Mouse (Mus musculus) central nervous system, embryonic 11.5 days (tissue): ENCODE measurements around the gene Pacsin1. TPM values are rescaled to one million over a fixed set of nuclear protein-coding genes. Genes with fewer than 3 reads are reported as not detected.

ENCODE experiments used
- polyA plus RNA-seq: library from polyadenylated mRNA; depleted of rRNA; stranded (reverse); fragments of >200 nt; gene quantifications from 2 replicates; pipeline ENCODE4 v1.2.3, GENCODE M21; 2012; rRNA removed

Pacsin1 gene
- 3.4 TPM in 2 replicates for polyA plus RNA-seq

GRCm38 (mm10) chr17:27655089-27656010 is at the start of gene Pacsin1:
Pacsin1 (plus strand) TSS chr17:27655509.

GRCm38 (mm10) chr17:27623360-27624326 is 31.7 kb upstream of the Pacsin1 start, which contains the start of gene Nudt3:
Nudt3 (minus strand) TSS chr17:27623495.

GRCm38 (mm10) chr17:27634871-27635574 is 20.3 kb upstream of the Pacsin1 start, which contains the start of gene RPS10-NUDT3:
RPS10-NUDT3 (minus strand) TSS chr17:27635222.

GRCm38 (mm10) chr17:27636132-27637020 is 18.9 kb upstream of the Pacsin1 start, which contains the start of gene Rps10:
Rps10 (minus strand) TSS chr17:27636669.

GRCm38 (mm10) chr17:27728770-27729169 is 73.5 kb downstream of the Pacsin1 start, which contains the start of gene Spdef:
Spdef (minus strand) TSS chr17:27728955.

Other genes with a start within 250 kb of the Pacsin1 start
- gene Grm4, start 134.1 kb upstream of the Pacsin1 start, polyA plus RNA-seq, result 4.8 and 7.1 TPM in 2 replicates
- 284 and 304 TPM in 2 replicates for gene Hmga1, start 99.0 kb upstream of the Pacsin1 start, polyA plus RNA-seq
- gene AI413582, start 89.8 kb upstream of the Pacsin1 start, polyA plus RNA-seq, result 11.1 and 13.9 TPM in 2 replicates
- gene Nudt3, start 32.0 kb upstream of the Pacsin1 start, polyA plus RNA-seq, result 196 and 673 TPM in 2 replicates
- gene RPS10-NUDT3, start 20.3 kb upstream of the Pacsin1 start, polyA plus RNA-seq, result 0.23 TPM in 1 of 2 replicates, not detected in the other
- gene Rps10, start 18.8 kb upstream of the Pacsin1 start, polyA plus RNA-seq, result 1,632 and 1,758 TPM in 2 replicates
- 0.35 and 0.63 TPM in 2 replicates for gene Spdef, start 73.4 kb downstream of the Pacsin1 start, polyA plus RNA-seq
- gene D17Wsu92e, start 165.1 kb downstream of the Pacsin1 start, polyA plus RNA-seq, result 48.6 and 52.9 TPM in 2 replicates
- 191 and 254 TPM in 2 replicates for gene Snrpc, start 182.6 kb downstream of the Pacsin1 start, polyA plus RNA-seq
- gene Uhrf1bp1, start 200.9 kb downstream of the Pacsin1 start, polyA plus RNA-seq, result 13.1 and 14.3 TPM in 2 replicates